Mouse (Mus musculus) embryonic fibroblast, embryonic 13.5 days (primary cell): Measurements from ENCODE around the gene Lilr4b.

Experiments used
- CTCF ChIP-seq: IDR thresholded peaks from 2 replicates; pipeline ENCODE4 v1.5.1; 2011; ENCODE audit warnings: mild to moderate bottlenecking, control low read depth, low read length, moderate library complexity, borderline replicate concordance; ENCODE audit not compliant: insufficient read depth
- POLR2A ChIP-seq: IDR thresholded peaks from 2 replicates; pipeline ENCODE4 v1.6.1; 2011; ENCODE audit warnings: low read depth, mild to moderate bottlenecking, control low read depth, low read length, moderate library complexity

DNA sequence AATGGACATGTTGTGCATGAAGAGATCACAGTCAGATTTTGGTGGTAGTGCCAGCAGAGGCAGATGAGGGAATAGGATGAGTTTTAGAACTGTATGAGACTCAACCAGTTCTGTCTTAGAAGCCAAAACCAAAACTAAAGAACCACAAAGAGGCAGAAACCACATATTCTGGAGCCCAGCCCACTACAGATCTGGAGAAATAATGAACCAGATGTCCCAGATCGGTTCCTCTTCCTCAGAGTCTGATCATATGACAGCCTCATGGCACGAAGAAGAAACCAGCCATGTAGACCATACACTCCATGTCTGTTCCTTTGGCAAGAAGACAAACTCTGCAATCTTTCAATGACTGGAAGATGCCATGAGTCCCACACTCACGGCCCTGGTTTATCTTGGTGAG lies 44.7 kb upstream of the Lilr4b start:
- no peak for TF ChIP-seq CTCF
- no peak for TF ChIP-seq POLR2A
